Mouse (Mus musculus): ENCODE measurements around the gene Tbc1d16.

Gene Tbc1d16

GRCm38 (mm10) chr11:119236354-119236753 lies 8.1 kb upstream of the Tbc1d16 start:
- DNase-seq, result no peak

- peak in 1 of 2 experiments; percentile 81 for DNase-seq
Measured at GRCm38 (mm10) chr11:119235596-119235995, 7.3 kb upstream of the Tbc1d16 start.

- no peak for DNase-seq
Measured at GRCm38 (mm10) chr11:119234770-119235169, 6.5 kb upstream of the Tbc1d16 start.

GRCm38 (mm10) chr11:119228846-119229626 lies 737 bp upstream of the Tbc1d16 start:
- DNase-seq, result peak; percentile 78 to 87

- no peak for DNase-seq
Measured at GRCm38 (mm10) chr11:119227591-119227990, 708 bp downstream of the Tbc1d16 start.

GRCm38 (mm10) chr11:119225634-119226033 lies 2.7 kb downstream of the Tbc1d16 start:
- DNase-seq, result no peak

GRCm38 (mm10) chr11:119224926-119225325 lies 3.4 kb downstream of the Tbc1d16 start:
- no peak for DNase-seq

GRCm38 (mm10) chr11:119223124-119223890 lies 5.0 kb downstream of the Tbc1d16 start:
- no peak for DNase-seq

- DNase-seq, result peak in 1 of 2 experiments; percentile 71
Measured at GRCm38 (mm10) chr11:119221812-119222510, 6.3 kb downstream of the Tbc1d16 start.

- DNase-seq, result peak; percentile 89 to 95
Measured at GRCm38 (mm10) chr11:119219816-119220465, 8.4 kb downstream of the Tbc1d16 start.

GRCm38 (mm10) chr11:119217861-119218260 lies 10.4 kb downstream of the Tbc1d16 start:
- no peak for DNase-seq

- DNase-seq, result peak; percentile 91 to 94
Measured at GRCm38 (mm10) chr11:119215905-119216507, 12.3 kb downstream of the Tbc1d16 start.

- DNase-seq, result peak; percentile 53 to 79
Measured at GRCm38 (mm10) chr11:119215038-119215904, 13.0 kb downstream of the Tbc1d16 start.

GRCm38 (mm10) chr11:119213166-119213885 lies 15.0 kb downstream of the Tbc1d16 start:
- peak; percentile 78 to 88 for DNase-seq

- DNase-seq, result peak in 1 of 2 experiments; percentile 32
Measured at GRCm38 (mm10) chr11:119211604-119212309, 16.5 kb downstream of the Tbc1d16 start.

GRCm38 (mm10) chr11:119210321-119211100 lies 17.8 kb downstream of the Tbc1d16 start:
- peak; percentile 38 to 57 for DNase-seq

- DNase-seq, result peak in 1 of 2 experiments; percentile 42
Measured at GRCm38 (mm10) chr11:119209371-119210025, 18.8 kb downstream of the Tbc1d16 start.

GRCm38 (mm10) chr11:119208870-119209370 lies 19.4 kb downstream of the Tbc1d16 start:
- peak in 1 of 2 experiments; percentile 35 for DNase-seq

Measured in kidney, postnatal 25 days (tissue).